Mouse (Mus musculus) hindbrain, embryonic 16.5 days (tissue): ENCODE measurements around the gene Smtnl2. TPM values are rescaled to one million over a fixed set of nuclear protein-coding genes. Genes with fewer than 3 reads are reported as not detected.

ENCODE experiments used
- ATAC-seq: fragments of 200-750 bp; cut with Nextera tagmentation; 2 replicates; pipeline ENCODE4 v1.8.0; 2017; ENCODE audit warnings: moderate TSS enrichment, moderate library complexity
- H3K27ac ChIP-seq: fragments of 300-500 bp; sonication (generic); 2 replicates; pipeline ENCODE4 v1.5.1; 2014; ENCODE audit warnings: low read depth, mild to moderate bottlenecking, control low read depth, low read length, moderate library complexity
- H3K27me3 ChIP-seq: fragments of 300-500 bp; sonication (generic); replicated peaks from 2 replicates; pipeline ENCODE4 v1.6.1; 2014; ENCODE audit warnings: low read length; ENCODE audit not compliant: control insufficient read depth, insufficient read depth
- H3K36me3 ChIP-seq: fragments of 300-500 bp; sonication (generic); 2 replicates; pipeline ENCODE4 v1.6.1; 2014; ENCODE audit warnings: mild to moderate bottlenecking, low read length, moderate library complexity, mixed read lengths; ENCODE audit not compliant: control insufficient read depth, insufficient read depth
- H3K4me1 ChIP-seq: fragments of 300-500 bp; sonication (generic); 2 replicates; pipeline ENCODE4 v1.6.1; 2014; ENCODE audit warnings: low read depth, low read length; ENCODE audit not compliant: control insufficient read depth, insufficient read depth
- H3K4me2 ChIP-seq: fragments of 300-500 bp; sonication (generic); 2 replicates; pipeline ENCODE4 v1.6.1; 2014; ENCODE audit warnings: mild to moderate bottlenecking, low read length, control low read depth, moderate library complexity
- H3K4me3 ChIP-seq: fragments of 300-500 bp; sonication (generic); 2 replicates; pipeline ENCODE4 v1.5.1; 2014; ENCODE audit warnings: mild to moderate bottlenecking, low read length, control low read depth, moderate library complexity
- H3K9ac ChIP-seq: fragments of 300-500 bp; sonication (generic); 2 replicates; pipeline ENCODE4 v1.6.1; 2014; ENCODE audit warnings: low read depth, mild to moderate bottlenecking, control low read depth, low read length, moderate library complexity
- H3K9me3 ChIP-seq: fragments of 300-500 bp; sonication (generic); 2 replicates; pipeline ENCODE4 v1.6.1; 2014; ENCODE audit warnings: mild to moderate bottlenecking, low read length, moderate library complexity; ENCODE audit not compliant: control insufficient read depth
- WGBS: fragments of 180-500 bp; shearing (Covaris S2); extraction: QIAGEN DNeasy Blood & Tissue Kit; methylation state at CpG from one replicate; pipeline ENCODE4 v1.1.7; 2014; 5-methylcytosine and 5-hydroxymethylcytosine counted together
- polyA plus RNA-seq: library from polyadenylated mRNA; unstranded; fragments of >200 nt; fragmentation: Nextera tagmentation; extraction: Ambion mirVana; gene quantifications from 2 replicates; pipeline ENCODE4 v1.2.1, GENCODE M21; 2015

The Smtnl2 gene
- polyA plus RNA-seq, 1 experiment from 2014 or later: 12.3 TPM

GRCm38 (mm10) chr11:72361385-72362346 lies 49.8 kb downstream of the Smtnl2 start:
- H3K4me1 ChIP-seq: peaks cover 8% of the 10 kb centered on the region
- H3K9me3 ChIP-seq: no peaks in the 10 kb centered on the region
- peak overlapping the region; percentile 86 for H3K4me2 ChIP-seq
- H3K9ac ChIP-seq: peak overlapping the region; percentile 66
- H3K4me3 ChIP-seq: peak overlapping the region; percentile 44
- H3K36me3 ChIP-seq: no peaks in the 10 kb centered on the region
- peak; percentile 96 for ATAC-seq
- H3K27ac ChIP-seq: no peak overlapping the region
- 8% methylated on average over 42 of the region's 42 CpGs for WGBS
- no peaks in the 10 kb centered on the region for H3K27me3 ChIP-seq

- no peaks in the 10 kb centered on the region for H3K9me3 ChIP-seq
- 29% methylated on average over 20 of the region's 20 CpGs for WGBS
- no peak overlapping the region for H3K27ac ChIP-seq
- no peak overlapping the region for H3K9ac ChIP-seq
- no peaks in the 10 kb centered on the region for H3K36me3 ChIP-seq
- peak overlapping the region; percentile 31 for H3K4me2 ChIP-seq
- no peak; the same call in 1 of the 2 replicates for ATAC-seq
- H3K4me1 ChIP-seq: no peaks in the 10 kb centered on the region
- H3K27me3 ChIP-seq: no peaks in the 10 kb centered on the region
- H3K4me3 ChIP-seq: no peak overlapping the region
Measured at GRCm38 (mm10) chr11:72354971-72355728, 56.4 kb downstream of the Smtnl2 start.

- Histone ChIP-seq H3K27me3 (no peaks in the 10 kb centered on the region), H3K9me3 (no peaks in the 10 kb centered on the region), H3K4me2 (no peak overlapping the region), H3K27ac (no peak overlapping the region), H3K4me3 (no peak overlapping the region), H3K9ac (no peak overlapping the region), H3K36me3 (no peaks in the 10 kb centered on the region), H3K4me1 (no peaks in the 10 kb centered on the region)
- WGBS: 79% methylated on average over 3 of the region's 3 CpGs
- ATAC-seq: no peak
Measured at GRCm38 (mm10) chr11:72353186-72353585, 58.3 kb downstream of the Smtnl2 start.

GRCm38 (mm10) chr11:72352272-72352671 lies 59.2 kb downstream of the Smtnl2 start:
- no peaks in the 10 kb centered on the region for H3K27me3 ChIP-seq
- H3K9me3 ChIP-seq: no peaks in the 10 kb centered on the region
- H3K9ac ChIP-seq: no peak overlapping the region
- H3K36me3 ChIP-seq: no peaks in the 10 kb centered on the region
- H3K4me1 ChIP-seq: no peaks in the 10 kb centered on the region
- no peak overlapping the region for H3K4me2 ChIP-seq
- no peak overlapping the region for H3K4me3 ChIP-seq
- no peak for ATAC-seq
- WGBS: 83% methylated on average over 1 of the region's 1 CpGs
- no peak overlapping the region for H3K27ac ChIP-seq

GRCm38 (mm10) chr11:72349652-72350051 lies 61.9 kb downstream of the Smtnl2 start:
- no peak for ATAC-seq
- Histone ChIP-seq H3K4me1 (no peaks in the 10 kb centered on the region), H3K27ac (no peak overlapping the region), H3K4me3 (no peak overlapping the region), H3K9ac (no peak overlapping the region), H3K27me3 (no peaks in the 10 kb centered on the region), H3K4me2 (no peak overlapping the region), H3K36me3 (no peaks in the 10 kb centered on the region), H3K9me3 (no peaks in the 10 kb centered on the region)
- WGBS: 79% methylated on average over 4 of the region's 4 CpGs

GRCm38 (mm10) chr11:72349016-72349415 lies 62.5 kb downstream of the Smtnl2 start:
- no peak for ATAC-seq
- Histone ChIP-seq H3K4me3 (no peak overlapping the region), H3K27ac (no peak overlapping the region), H3K36me3 (no peaks in the 10 kb centered on the region), H3K9ac (no peak overlapping the region), H3K27me3 (no peaks in the 10 kb centered on the region), H3K9me3 (no peaks in the 10 kb centered on the region), H3K4me1 (no peaks in the 10 kb centered on the region), H3K4me2 (no peak overlapping the region)
- 50% methylated on average over 8 of the region's 8 CpGs for WGBS

- 72% methylated on average over 10 of the region's 10 CpGs for WGBS
- Histone ChIP-seq H3K27ac (no peak overlapping the region), H3K9ac (no peak overlapping the region), H3K4me1 (no peaks in the 10 kb centered on the region), H3K36me3 (no peaks in the 10 kb centered on the region), H3K4me3 (no peak overlapping the region), H3K9me3 (no peaks in the 10 kb centered on the region), H3K27me3 (no peaks in the 10 kb centered on the region), H3K4me2 (no peak overlapping the region)
- no peak for ATAC-seq
Measured at GRCm38 (mm10) chr11:72348563-72348962, 63.0 kb downstream of the Smtnl2 start.

GRCm38 (mm10) chr11:72344486-72344885 lies 67.0 kb downstream of the Smtnl2 start:
- H3K4me3 ChIP-seq: no peak overlapping the region
- H3K9ac ChIP-seq: no peak overlapping the region
- H3K4me1 ChIP-seq: no peaks in the 10 kb centered on the region; the same call in 1 of the 2 replicates
- H3K27me3 ChIP-seq: no peaks in the 10 kb centered on the region
- no peak overlapping the region for H3K27ac ChIP-seq
- ATAC-seq: no peak
- WGBS: 91% methylated on average over 11 of the region's 11 CpGs
- no peaks in the 10 kb centered on the region for H3K36me3 ChIP-seq
- H3K9me3 ChIP-seq: no peaks in the 10 kb centered on the region
- H3K4me2 ChIP-seq: no peak overlapping the region

GRCm38 (mm10) chr11:72343904-72344303 lies 67.6 kb downstream of the Smtnl2 start:
- Histone ChIP-seq H3K9ac (no peak overlapping the region), H3K9me3 (no peaks in the 10 kb centered on the region), H3K4me2 (no peak overlapping the region), H3K27me3 (no peaks in the 10 kb centered on the region), H3K4me1 (peaks cover 2% of the 10 kb centered on the region), H3K4me3 (no peak overlapping the region), H3K27ac (no peak overlapping the region), H3K36me3 (no peaks in the 10 kb centered on the region)
- no peak for ATAC-seq
- 28% methylated on average over 8 of the region's 8 CpGs for WGBS
